Mouse (Mus musculus): Measurements from ENCODE around the gene Il6ra. TPM values are rescaled to one million over a fixed set of nuclear protein-coding genes. Genes with fewer than 3 reads are reported as not detected.
"Not testable (repeated sequence)": the region's sequence is repeated elsewhere in the genome, so short reads cannot be mapped to it uniquely, and the experiment has no call there.

The Il6ra gene
- total RNA-seq, 4 experiments from 2014 or later, result 3.8 to 6.6 (median 5.3) TPM

- DNase-seq (ENCODE audit: low spot score in 2 of 2), result no peak
These were observed 37.2 kb downstream of the Il6ra start for GRCm38 (mm10) chr3:89875781-89876180.

- no peak for DNase-seq (ENCODE audit: low spot score in 2 of 2)
These were observed 38.0 kb downstream of the Il6ra start for GRCm38 (mm10) chr3:89875021-89875420.

- DNase-seq (ENCODE audit: low spot score in 2 of 2), result no peak
These were observed 38.9 kb downstream of the Il6ra start for GRCm38 (mm10) chr3:89874076-89874475.

- no peak for DNase-seq (ENCODE audit: low spot score in 2 of 2)
These were observed 40.3 kb downstream of the Il6ra start for GRCm38 (mm10) chr3:89872684-89873083.

DNA sequence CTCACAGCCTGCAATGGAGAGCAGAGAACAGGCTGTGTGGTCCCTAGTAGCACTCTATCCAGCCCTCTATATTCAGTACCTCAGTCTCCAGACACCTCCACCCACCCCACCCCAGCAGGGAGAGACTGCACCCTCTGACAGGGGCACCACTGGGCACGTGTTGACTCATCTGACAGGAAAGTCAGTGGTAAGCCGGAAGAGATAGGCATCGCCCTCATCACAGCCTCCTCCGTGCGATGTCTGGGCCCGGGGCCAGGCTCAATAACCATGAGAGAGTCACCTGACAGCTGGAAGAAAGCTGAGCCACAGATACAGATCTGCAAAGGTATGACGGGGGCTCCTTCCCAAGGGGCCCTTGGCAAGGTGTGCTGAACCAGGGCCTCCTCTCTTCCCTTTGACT is 40.8 kb downstream of the Il6ra start:
- DNase-seq (ENCODE audit: low spot score in 2 of 2), result no peak

GRCm38 (mm10) chr3:89871339-89871914 is 41.6 kb downstream of the Il6ra start:
- no peak for DNase-seq (ENCODE audit: low spot score in 2 of 2)

GRCm38 (mm10) chr3:89870472-89871271 is 42.3 kb downstream of the Il6ra start:
- no peak for DNase-seq (ENCODE audit: low spot score in 2 of 2)

DNA sequence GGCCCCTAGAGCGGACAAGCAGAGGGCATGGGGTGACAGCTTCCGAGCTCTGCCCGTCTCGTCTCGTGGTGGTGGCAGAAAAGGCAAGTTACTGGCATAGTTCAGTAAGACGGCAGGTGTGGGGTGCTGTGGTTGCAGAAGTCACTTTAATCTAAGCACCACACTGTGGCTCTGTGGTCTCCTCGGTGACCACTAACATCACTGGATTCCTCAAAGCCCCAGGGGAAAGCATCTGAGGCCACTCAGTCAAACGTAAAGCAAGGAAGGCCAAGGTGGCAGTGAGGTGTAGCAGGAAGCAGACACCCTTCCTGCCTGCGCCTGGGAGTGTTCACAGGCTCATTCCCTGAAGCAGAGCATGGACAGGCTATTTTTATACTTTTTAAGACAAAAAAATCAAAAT is 43.4 kb downstream of the Il6ra start:
- DNase-seq (ENCODE audit: low spot score in 2 of 2), result no peak

DNA sequence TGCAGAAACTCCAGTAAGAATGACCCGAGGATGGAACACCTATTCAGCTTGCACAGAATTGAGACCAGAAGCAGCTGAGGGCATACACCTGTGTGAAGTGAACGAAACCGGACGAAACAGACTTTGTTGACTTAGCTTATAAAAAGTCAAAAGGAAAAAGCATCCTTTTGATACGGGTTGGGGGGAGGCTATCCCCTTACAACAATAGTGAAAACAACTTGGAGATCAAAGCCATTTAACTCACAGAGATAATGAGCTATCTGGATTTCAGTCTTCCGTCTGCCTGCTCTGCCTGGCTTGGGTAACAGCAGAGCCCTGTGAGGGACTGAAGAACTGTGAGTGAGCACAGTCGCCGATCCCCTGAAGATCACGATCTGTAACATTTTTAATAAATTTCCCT is 44.0 kb downstream of the Il6ra start:
- no peak for DNase-seq (ENCODE audit: low spot score in 2 of 2)

GRCm38 (mm10) chr3:89868357-89868756 is 44.6 kb downstream of the Il6ra start:
- DNase-seq (ENCODE audit: low spot score in 2 of 2), result no peak

GRCm38 (mm10) chr3:89867651-89868050 is 45.3 kb downstream of the Il6ra start:
- no peak for DNase-seq (ENCODE audit: low spot score in 2 of 2)

- DNase-seq (ENCODE audit: low spot score in 2 of 2), result no peak
These were observed 47.2 kb downstream of the Il6ra start for GRCm38 (mm10) chr3:89865764-89866163.

GRCm38 (mm10) chr3:89865020-89865419 is 48.0 kb downstream of the Il6ra start:
- DNase-seq (ENCODE audit: low spot score in 2 of 2), result no peak

- no peak for DNase-seq (ENCODE audit: low spot score in 2 of 2)
These were observed 49.1 kb downstream of the Il6ra start for GRCm38 (mm10) chr3:89863716-89864509.

DNA sequence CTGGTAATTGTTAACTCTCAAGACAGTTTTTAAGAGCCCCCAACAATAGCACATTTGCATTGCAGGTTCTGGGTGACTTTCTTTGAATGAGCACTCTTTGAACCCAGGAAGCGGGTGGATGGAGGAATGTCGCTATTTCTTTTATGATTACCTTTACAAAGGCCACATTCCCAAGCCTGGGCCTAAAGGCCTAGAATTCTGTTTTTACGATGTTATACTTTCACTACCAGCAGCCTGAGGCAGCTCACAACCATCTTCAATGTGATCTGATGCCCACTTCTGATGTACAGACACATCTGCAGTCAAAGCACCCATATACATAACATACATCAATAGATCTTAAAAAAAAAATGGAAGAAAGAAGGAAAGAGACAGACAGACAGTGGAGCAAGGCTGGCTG is 49.7 kb downstream of the Il6ra start:
- not testable (repeated sequence) for DNase-seq (ENCODE audit: low spot score in 2 of 2)

GRCm38 (mm10) chr3:89862182-89862761 is 50.7 kb downstream of the Il6ra start:
- no peak for DNase-seq (ENCODE audit: low spot score in 2 of 2)

- DNase-seq (ENCODE audit: low spot score in 2 of 2), result peak in 1 of 2 experiments; percentile 34
These were observed 51.9 kb downstream of the Il6ra start for GRCm38 (mm10) chr3:89861070-89861469.

DNA sequence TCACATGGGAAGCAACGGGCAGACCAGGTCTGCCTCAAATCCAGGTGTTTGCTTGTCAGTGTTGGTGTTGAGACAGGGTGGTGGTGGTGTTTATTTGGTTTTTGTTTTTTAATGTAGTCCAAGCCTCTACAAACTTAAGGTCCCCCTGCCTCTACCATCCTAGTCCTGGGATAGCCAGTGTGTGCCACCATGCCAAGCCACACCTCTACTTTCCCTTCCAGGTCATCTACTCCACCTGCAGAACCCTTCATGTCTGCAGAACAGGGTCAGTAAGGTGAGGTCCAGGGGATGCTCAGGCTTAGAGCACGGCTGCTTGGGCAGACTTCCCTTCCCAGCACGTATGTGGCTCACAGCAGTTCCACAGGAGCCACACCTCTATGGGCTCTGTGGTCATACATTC is 52.7 kb downstream of the Il6ra start:
- DNase-seq (ENCODE audit: low spot score in 2 of 2), result no peak

GRCm38 (mm10) chr3:89859936-89860335 is 53.1 kb downstream of the Il6ra start:
- DNase-seq (ENCODE audit: low spot score in 2 of 2), result no peak

GRCm38 (mm10) chr3:89858888-89859287 is 54.1 kb downstream of the Il6ra start:
- peak; percentile 21 to 78 for DNase-seq (ENCODE audit: low spot score in 2 of 2)

DNA sequence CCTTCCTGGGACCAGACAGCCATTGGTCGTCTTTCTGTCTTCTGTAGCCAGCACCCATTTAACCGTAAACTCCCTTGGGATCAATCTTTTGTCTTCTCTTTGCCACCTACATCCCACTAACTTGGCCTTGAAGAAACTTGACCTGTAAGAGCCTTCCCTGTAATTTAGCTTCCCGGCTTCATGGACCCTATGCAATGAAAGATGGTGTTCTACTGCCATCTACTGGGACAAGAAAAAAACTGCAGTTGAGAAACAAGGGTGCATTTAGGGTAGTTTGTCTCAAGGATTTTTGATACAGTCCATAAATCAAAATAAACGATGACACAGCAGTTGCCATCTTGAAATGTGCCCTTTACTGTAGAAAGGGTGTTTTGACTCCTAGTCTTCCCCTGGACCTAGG is 54.9 kb downstream of the Il6ra start:
- DNase-seq (ENCODE audit: low spot score in 2 of 2), result no peak

- no peak for DNase-seq (ENCODE audit: low spot score in 2 of 2)
These were observed 55.6 kb downstream of the Il6ra start for GRCm38 (mm10) chr3:89857353-89857752.

All from left cerebral cortex, adult 8-10 months (tissue).